Mouse (Mus musculus) kidney, adult 9 months (tissue): ENCODE results near the gene Ncln.
A peak's percentile ranks its signal among the peaks of the same experiment; 100 is the strongest.
"Not testable (repeated sequence)": the region's sequence is repeated elsewhere in the genome, so short reads cannot be mapped to it uniquely, and the experiment has no call there.

ENCODE experiments used
- DNase-seq: peaks from one replicate; pipeline ENCODE4 v3.0.0; 2022

The Ncln gene

DNA sequence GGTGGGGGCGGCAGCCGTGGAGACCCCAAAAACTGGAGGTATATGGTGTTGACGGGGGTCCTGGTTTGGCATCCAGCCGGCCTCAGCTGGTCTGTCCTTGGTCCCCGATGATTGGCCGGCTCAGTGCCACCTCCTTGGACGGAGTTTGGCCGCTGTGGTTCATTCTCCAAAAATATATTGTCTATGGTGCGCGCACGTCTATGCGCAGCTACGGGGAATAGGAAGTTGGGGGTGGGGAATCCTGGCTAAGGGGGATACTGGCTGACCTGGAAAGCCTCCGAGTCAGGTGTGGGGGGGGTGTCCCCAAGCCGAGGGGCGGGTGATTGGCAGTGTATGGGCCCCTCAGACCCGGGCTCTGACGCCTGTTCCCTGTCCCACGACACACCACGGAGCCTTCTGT is 35.7 kb downstream of the Ncln start:
- no peak for DNase-seq

DNA sequence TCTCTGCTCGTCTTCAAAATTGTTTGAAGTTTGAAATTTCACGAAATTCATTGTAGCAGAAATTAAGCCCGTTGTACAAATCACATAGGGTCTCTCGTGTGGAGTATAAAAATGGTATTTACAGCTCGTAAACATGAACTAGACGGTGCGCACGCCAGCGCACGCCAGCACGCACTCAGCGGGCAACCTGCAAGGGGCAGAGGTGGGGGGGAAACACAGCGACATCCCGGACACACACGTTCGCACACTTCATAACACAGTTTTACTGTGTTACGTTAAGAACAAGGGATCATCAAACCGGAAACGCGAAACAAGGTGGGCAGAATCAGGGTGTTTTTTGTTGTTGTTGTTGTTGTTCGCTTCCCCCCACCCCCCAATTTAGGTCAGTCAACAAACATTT is 36.8 kb downstream of the Ncln start:
- no peak for DNase-seq

DNA sequence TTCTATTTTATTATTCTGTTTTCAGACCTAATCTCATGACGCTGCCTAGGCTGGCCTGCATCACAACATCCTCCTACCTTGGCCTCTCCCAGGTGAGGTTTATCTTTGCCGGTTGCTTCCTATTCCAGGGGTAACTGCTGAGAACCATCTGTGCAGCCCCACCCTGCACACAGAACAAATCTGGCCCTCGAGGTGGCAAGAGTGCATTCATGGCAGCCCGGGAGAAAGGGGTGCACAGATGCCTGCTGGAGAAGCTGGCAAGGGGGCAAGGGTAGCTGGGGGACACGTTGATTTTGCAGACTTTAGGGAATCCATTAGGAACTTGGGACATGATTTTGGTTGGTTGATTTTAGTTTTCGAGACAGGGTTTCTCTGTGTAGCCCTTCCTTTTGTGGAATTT is 37.9 kb downstream of the Ncln start:
- DNase-seq: no peak

DNA sequence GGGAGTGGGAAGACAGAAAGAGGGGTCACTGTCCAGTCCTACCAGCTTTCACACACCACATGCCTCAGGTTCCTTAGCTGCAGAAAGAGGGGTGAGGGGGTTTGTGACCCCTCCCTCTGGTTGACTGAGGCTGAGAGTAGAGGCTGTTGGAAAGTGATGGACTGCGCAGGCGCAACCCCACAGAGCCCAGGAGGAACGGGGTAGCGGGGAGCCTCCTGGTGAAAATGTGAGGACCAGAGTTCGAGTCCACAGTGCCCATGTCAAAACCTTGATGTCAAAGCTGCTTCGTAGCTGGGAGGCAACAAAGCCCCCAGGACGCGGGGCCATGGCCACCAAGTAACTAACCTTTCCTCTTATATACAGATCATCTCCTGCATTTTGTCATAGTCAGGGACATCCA is 38.6 kb downstream of the Ncln start:
- no peak for DNase-seq

DNA sequence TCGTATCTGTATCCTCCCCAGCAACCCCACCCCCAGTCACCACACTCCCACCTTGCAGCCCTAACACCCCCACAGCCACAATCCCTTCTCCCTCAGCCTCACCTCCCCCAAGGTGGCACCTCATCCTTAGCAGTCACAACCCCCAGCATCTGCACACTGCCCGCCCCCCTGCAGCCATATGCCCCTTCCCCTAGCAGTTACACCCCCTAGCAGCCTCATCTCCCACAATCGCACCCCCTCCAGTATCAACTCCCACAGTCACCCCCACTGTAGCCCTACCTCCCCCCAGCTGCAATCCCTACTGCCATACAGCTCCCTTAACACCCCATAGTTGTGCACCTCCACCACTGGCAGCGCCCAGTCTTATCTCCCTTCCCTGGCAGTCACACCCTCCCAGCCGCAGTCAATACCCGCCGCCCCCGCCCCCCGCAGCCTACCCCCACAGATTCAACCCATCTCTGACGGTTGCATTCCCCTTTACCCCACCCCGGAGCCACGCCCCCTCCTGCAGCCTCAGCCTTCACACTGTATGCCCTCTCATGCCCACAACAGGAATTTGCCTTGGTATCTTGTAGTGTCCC is 39.1 kb downstream of the Ncln start:
- DNase-seq: no peak

DNA sequence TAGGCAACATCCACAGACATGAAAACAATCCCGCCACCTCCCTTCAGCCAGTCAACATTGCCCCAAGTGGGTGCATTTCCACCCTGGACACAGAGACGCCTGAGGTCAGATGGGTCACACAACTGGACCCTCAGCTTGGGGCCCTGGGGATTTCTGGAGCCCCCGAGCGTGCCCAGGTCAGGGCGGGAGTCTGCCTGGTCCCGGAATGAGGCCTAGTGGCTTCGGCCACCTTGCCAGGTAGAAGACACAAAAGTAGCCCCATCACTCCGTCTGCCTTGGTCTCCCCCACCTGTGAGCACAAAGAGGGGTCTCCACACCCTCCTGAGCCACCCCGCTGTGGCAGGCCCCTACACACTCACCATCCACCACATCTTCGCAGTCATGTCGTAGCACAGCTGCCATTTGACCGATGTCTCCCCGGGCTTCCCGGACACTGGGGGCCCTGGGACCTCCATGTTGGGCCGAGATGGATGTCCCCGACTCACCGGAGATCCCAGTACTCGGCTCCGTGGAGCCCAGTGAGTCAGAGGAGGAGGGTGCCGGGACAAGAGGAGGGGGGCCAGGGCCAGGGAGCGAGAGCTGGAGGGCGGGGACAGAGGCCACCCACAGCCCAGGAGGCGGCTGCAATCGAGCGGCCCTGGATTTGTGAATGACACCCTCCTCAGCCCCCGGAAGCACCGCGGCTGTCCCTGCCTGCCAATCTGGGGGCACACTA is 40.9 kb downstream of the Ncln start, which contains the start of gene Nfic:
Gene Nfic (minus strand): TSS at position 455 of the 715 bp plus-strand sequence.
- no peak for DNase-seq

DNA sequence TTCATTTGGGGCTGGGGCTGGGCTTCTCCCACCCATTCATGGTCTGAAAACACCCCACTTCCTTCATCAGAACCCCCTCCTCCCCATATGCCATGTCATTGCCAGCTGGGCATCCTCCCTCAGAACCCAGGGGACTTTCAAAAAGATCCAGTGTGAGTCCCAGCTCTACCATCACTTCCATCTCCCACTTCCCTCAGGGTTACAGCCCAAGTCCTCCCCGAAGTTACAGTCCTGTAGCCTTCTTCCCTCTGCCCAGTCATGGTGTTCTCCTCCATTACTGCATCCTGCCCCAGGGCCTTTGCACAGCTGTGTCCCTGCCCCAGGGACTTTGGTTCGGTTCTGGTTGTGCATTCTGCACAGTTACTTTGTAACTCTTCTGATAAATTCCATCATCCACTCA is 42.1 kb downstream of the Ncln start:
- no peak for DNase-seq

DNA sequence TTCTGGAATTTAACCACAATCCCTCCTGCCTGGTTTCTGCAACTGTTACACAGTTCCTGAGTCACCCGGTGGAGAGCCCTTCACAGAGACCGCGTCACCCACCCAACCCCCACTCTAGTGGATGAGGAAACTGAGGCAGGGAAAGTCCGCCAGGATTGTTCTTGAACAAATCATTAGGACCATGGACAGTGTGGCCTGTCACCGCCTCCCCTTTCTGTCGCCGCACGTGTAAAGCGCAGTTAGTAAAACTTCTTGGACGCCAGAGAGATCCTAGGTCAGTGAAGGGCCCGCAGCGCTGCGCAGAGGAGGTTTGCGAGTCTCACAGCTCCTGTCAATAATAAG is 43.3 kb downstream of the Ncln start:
- no peak for DNase-seq

DNA sequence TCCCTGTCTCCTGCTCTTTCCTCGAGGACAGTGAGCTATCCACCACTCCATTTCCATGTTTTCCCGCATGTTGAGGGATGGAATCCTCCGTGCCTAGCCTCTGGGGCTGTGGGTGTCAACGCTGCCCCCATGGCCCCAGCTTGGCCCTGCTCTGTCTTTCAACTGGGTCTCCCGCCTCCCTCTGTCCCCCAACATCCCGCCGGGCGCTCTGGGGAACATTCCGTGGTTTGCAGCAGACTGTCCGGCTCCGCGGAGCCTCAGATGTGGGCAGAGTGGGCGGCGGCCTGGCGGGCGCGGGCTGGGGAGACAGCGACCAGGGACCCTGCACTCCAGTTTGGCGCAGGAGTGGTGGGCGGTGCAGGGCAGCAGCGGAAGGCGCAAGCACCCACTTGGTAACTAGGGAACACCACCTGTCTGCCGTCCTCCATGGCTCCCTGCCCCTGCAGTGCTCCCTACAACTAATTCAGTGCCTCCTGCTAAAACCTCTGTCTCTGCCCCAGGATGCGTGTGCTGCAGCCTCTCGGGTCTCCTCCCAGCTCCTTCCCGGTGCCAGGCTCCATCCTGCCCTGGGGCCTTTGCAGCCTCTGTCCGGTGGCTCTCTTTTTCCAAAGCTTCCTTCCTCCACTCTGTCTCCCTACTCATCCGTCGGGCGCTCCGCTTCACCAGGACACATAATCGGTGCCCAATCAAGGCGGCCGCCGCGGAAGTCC is 43.8 kb downstream of the Ncln start:
- DNase-seq: no peak

DNA sequence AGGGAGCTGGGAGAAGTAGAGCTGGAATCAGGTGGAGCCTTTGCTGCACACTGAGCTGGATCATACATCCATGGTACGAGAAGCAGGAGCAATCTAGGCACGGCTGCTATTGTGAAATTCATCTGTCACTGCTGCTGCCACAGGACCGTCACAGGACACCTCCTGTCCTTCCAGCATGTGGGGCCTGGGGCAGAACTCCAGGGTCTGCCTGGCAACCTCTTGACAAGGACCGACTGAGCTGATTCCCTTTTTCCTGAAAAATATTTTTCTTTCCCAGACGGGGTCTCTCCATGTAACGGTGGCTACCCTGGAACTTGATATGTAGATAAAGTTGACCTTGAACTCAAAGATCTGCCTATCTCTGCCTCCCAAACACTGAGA is 44.8 kb downstream of the Ncln start:
- no peak for DNase-seq

DNA sequence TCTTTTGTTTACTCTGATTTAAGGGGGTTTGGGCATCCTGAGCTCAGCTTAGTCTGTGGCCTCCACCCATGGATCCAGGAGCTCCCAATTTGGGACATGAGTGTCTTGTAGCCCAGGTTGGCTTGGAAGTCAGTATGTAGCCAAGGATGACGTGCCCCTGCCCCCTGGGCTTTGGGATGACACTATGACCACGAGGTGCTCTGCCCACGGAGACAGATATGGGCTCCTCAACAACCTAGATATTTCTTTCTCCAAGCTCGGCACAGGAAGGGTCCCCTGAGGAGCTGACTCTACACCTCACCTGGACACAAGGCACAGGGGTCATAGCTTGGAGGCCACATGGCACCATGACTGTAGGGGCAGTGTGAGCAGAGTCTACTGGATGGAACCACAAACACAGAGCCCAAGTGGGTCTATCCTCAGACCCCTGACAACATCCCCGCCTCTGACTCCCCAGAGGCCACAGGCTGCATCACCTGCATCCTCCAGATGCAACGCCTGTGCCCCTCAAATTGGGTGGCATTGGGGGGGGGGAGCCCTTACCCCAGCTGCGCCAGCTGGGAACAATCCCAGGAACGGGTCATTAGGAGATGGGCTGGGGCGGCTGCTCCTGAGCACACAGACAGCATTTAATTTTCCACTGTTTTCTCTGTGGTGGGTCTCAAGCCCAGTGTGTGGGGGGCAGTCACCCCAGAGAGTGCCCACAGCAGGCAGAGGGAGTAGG is 45.4 kb downstream of the Ncln start:
- no peak for DNase-seq

DNA sequence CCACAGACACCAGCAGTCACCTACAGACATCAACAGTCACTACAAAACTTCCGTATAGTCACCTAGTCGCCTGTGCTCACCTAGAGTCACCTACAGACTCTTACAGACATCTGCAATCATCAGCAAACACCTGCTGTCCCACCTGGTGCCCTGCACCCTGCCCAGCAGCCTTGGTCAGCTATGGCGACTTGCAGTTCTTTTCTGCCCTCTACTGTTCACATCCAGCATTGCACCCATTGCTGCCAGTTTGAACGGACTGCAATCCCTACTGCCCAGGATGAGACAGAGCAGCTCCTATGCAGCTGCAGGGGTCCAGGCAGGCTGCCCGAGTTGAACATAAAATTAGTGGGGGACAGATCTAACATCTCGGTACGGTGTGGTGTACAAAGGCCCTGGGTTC is 46.1 kb downstream of the Ncln start:
- peak; percentile 90 for DNase-seq

DNA sequence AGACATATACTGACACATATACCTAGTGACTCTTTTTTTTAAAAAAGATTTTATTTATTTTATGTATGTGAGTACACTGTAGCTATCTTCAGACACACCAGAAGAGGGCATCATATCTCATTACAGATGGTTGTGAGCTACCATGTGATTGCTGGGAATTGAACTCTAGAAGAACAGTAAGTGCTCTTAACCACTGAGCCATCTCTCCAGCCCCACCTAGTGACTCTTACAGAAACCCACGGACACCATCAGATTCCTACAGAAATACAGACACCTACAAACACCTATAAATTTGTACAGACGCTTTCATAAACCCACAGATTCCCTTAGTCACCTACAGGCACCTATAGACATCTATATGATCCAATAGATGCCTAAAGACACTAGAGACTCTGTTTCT is 50.7 kb downstream of the Ncln start:
- not testable (repeated sequence) for DNase-seq

DNA sequence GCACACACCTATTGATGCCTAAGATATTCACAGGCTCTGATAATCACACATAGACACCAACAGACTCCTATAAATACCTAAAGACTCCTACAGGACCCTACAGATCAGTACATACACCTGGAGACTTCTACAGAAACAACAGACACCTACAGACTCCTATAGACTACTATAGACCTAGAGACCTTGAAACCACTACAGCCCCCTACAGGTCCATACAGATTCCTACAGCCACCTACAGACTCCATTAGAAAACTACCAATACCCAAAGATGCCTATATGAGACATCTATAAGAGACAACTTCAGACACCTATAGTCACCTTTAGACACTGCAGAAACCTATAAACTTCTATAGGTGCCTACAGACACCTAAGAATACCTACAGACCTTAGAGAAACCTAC is 55.2 kb downstream of the Ncln start:
- DNase-seq: peak; percentile 33
